Mouse (Mus musculus) layer of hippocampus, postnatal 25 days (tissue): ENCODE data around the gene C330021F23Rik. TPM values are rescaled to one million over a fixed set of nuclear protein-coding genes. Genes with fewer than 3 reads are reported as not detected.

Experiments
- total RNA-seq, 2 experiments: library from RNA; stranded (reverse); gene quantifications; 2 replicates each; pipeline ENCODE4 v1.2.3; 2021

C330021F23Rik gene
- total RNA-seq, 2 experiments from 2014 or later, result not detected

Other genes with a start within 250 kb of the C330021F23Rik start
- not detected for gene A430078G23Rik, start 214.6 kb upstream of the C330021F23Rik start, total RNA-seq
- 10 to 100 TPM; 41.6 to 43.6 TPM for gene Arhgef18, start 175.0 kb upstream of the C330021F23Rik start, total RNA-seq
- gene Pex11g, start 100.3 kb upstream of the C330021F23Rik start, total RNA-seq, result 1 to 10 TPM in 1 of 2 experiments, under 1 TPM in 1; 0.59 to 1.2 TPM
- gene Tex45, start 97.1 kb upstream of the C330021F23Rik start, total RNA-seq, result under 1 TPM; 0.23 to 0.30 TPM
- 10 to 100 TPM; 29.0 to 32.5 TPM for gene Zfp358, start 74.9 kb upstream of the C330021F23Rik start, total RNA-seq
- gene Mcoln1, start 67.5 kb upstream of the C330021F23Rik start, total RNA-seq, result 10 to 100 TPM; 72.7 to 85.3 TPM
- 10 to 100 TPM; 59.1 to 77.1 TPM for gene Pnpla6, start 52.6 kb upstream of the C330021F23Rik start, total RNA-seq
- gene Camsap3, start 19.3 kb downstream of the C330021F23Rik start, total RNA-seq, result 10 to 100 TPM; 35.5 to 38.1 TPM
- 10 to 100 TPM; 37.8 to 41.5 TPM for gene Xab2, start 53.3 kb downstream of the C330021F23Rik start, total RNA-seq
- 10 to 100 TPM; 82.1 to 87.9 TPM for gene Pet100, start 53.6 kb downstream of the C330021F23Rik start, total RNA-seq
- under 1 TPM in 1 of 2 experiments, not detected in 1; 0.66 TPM for gene Pcp2, start 57.6 kb downstream of the C330021F23Rik start, total RNA-seq
- gene Stxbp2, start 63.0 kb downstream of the C330021F23Rik start, total RNA-seq, result 10 to 100 TPM; 31.2 to 42.2 TPM
- under 1 TPM; 0.32 to 0.54 TPM for gene Retn, start 87.8 kb downstream of the C330021F23Rik start, total RNA-seq
- not detected for gene Mcemp1, start 97.8 kb downstream of the C330021F23Rik start, total RNA-seq
- gene Fcor, start 104.4 kb downstream of the C330021F23Rik start, total RNA-seq, result 10 to 100 TPM; 22.4 to 23.5 TPM
- 10 to 100 TPM; 26.5 to 32.9 TPM for gene Trappc5, start 108.3 kb downstream of the C330021F23Rik start, total RNA-seq
- not detected for gene Fcer2a, start 126.2 kb downstream of the C330021F23Rik start, total RNA-seq
- not detected for gene Clec4g, start 152.7 kb downstream of the C330021F23Rik start, total RNA-seq
- not detected for gene Cd209a, start 181.0 kb downstream of the C330021F23Rik start, total RNA-seq